ENCODE assay signal across 11 mouse cellular contexts in the genomic region with DNA sequence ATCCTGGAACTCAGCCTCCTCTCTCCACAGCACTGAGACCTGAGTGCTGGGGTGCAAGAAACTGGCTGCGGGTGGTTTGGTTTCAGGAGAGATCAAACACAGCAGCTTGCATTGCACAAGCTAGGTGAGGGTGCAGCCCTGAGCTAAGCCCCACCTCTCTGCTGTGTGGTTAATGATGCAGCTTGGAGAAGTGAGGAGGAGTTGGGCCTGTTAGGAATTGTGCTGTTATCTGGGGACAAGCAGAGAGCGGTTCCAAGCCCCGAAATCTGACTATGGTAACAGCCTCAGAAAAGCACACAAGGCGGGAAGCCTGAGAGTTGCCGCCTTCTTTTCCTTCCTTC.
DNase-seq lines count a peak whose midpoint lies in the region; ATAC-seq and TF ChIP-seq lines count a peak whose summit lies in the region.
"Had no signal": no experiment of that assay in that cellular context is flagged by ENCODE, and none has a peak within 500 bp of the region (broad histone marks: within the 10 kb centered on the region; RNA-seq: fewer than 3 reads in every experiment).

No protein-coding gene starts in this region.

- no peaks in the 10 kb centered on the region for H3K4me1 ChIP-seq in kidney, adult 2 months (ENCODE audit: control insufficient read depth, insufficient read depth, low read length)
- H3K4me1 ChIP-seq in intestine, postnatal 0 days (replicated peaks; ENCODE audit: control insufficient read depth, insufficient read depth, low read length), result no peaks in the 10 kb centered on the region
- H3K4me1 ChIP-seq in forebrain, embryonic 12.5 days, result peaks cover 18% of the 10 kb centered on the region

- H3K27me3 ChIP-seq in kidney, adult 2 months (replicated peaks; ENCODE audit: control insufficient read depth, insufficient read depth, low read length), result no peaks in the 10 kb centered on the region
- no peaks in the 10 kb centered on the region for H3K27me3 ChIP-seq in intestine, postnatal 0 days (replicated peaks; ENCODE audit: control insufficient read depth, insufficient read depth, low read length)
- no peaks in the 10 kb centered on the region for H3K27me3 ChIP-seq in forebrain, embryonic 12.5 days
- H3K27me3 ChIP-seq: CH12.LX; hindbrain, embryonic 13.5 days had no signal

- no peak for TF ChIP-seq POLR2A in kidney, adult 2 months (IDR thresholded peaks at IDR 0.05; ENCODE audit: low read depth, low read length)

- no peak for DNase-seq in kidney, adult 2 months
- DNase-seq in kidney, adult 11 months, result no peak
- peak; percentile 81 for DNase-seq in brain, adult 2 months (ENCODE audit: low read depth, low spot score)
- peak; percentile 20 for DNase-seq in lung, postnatal 25 days (ENCODE audit: low spot score)
- no peak for DNase-seq in thymus, postnatal 14 days
- DNase-seq in adrenal gland, postnatal 14 days, result no peak
- DNase-seq: forebrain, postnatal 0 days had no signal

- H3K4me2 ChIP-seq in intestine, postnatal 0 days (replicated peaks; ENCODE audit: low read depth), result 0 out of 2 replicates have a peak overlapping the region, but pooled peaks have one; percentile 9
- no peak overlapping the region for H3K4me2 ChIP-seq in forebrain, embryonic 12.5 days
- H3K4me2 ChIP-seq: hindbrain, embryonic 13.5 days had no signal

- TF ChIP-seq CTCF in kidney, adult 2 months (conservative IDR thresholded peaks at IDR 0.05; ENCODE audit: insufficient read depth, insufficient read length, low read depth, low read length), result 0 out of 2 replicates have a peak, but pooled peaks have one; percentile 4
- no peak for TF ChIP-seq CTCF in intestine, postnatal 0 days (IDR thresholded peaks at IDR 0.05; ENCODE audit: low read depth)

- H3K9me3 ChIP-seq in intestine, postnatal 0 days (ENCODE audit: control insufficient read depth), result no peaks in the 10 kb centered on the region
- no peaks in the 10 kb centered on the region for H3K9me3 ChIP-seq in forebrain, embryonic 12.5 days
- H3K9me3 ChIP-seq: hindbrain, embryonic 13.5 days had no signal

- H3K27ac ChIP-seq in kidney, adult 2 months (ENCODE audit: insufficient read depth, low read depth, low read length), result no peak overlapping the region
- H3K27ac ChIP-seq in intestine, postnatal 0 days (ENCODE audit: low read depth, low read length), result no peak overlapping the region
- H3K27ac ChIP-seq in forebrain, embryonic 12.5 days, result no peak overlapping the region
- H3K27ac ChIP-seq: hindbrain, embryonic 13.5 days had no signal

- ATAC-seq in intestine, postnatal 0 days, result peak; percentile 79
- ATAC-seq in forebrain, embryonic 12.5 days (ENCODE audit: low FRiP score), result no peak
- ATAC-seq: forebrain, postnatal 0 days had no signal

- 0 out of 2 replicates have a peak, but pooled peaks cover 1% of the 10 kb centered on the region for H3K36me3 ChIP-seq in kidney, adult 2 months (ENCODE audit: control insufficient read depth, insufficient read depth, low read length)
- H3K36me3 ChIP-seq in intestine, postnatal 0 days (ENCODE audit: control insufficient read depth, insufficient read depth), result 0 out of 2 replicates have a peak, but pooled peaks cover 5% of the 10 kb centered on the region
- peaks cover 3% of the 10 kb centered on the region; the same call in 1 of the 2 replicates for H3K36me3 ChIP-seq in forebrain, embryonic 12.5 days (replicated peaks)

- 69% methylated on average over 5 of the region's 5 CpGs for WGBS in kidney, adult 2 months
- 66% methylated on average over 5 of the region's 5 CpGs for WGBS in intestine, postnatal 0 days
- WGBS in forebrain, embryonic 12.5 days, result 94% methylated on average over 5 of the region's 5 CpGs

- H3K4me3 ChIP-seq in kidney, adult 2 months (ENCODE audit: insufficient read depth, low read depth, low read length), result no peak overlapping the region
- no peak overlapping the region for H3K4me3 ChIP-seq in intestine, postnatal 0 days (ENCODE audit: low read depth, low read length)
- H3K4me3 ChIP-seq in forebrain, embryonic 12.5 days (replicated peaks), result no peak overlapping the region
- H3K4me3 ChIP-seq: hindbrain, embryonic 13.5 days had no signal

- H3K9ac ChIP-seq in intestine, postnatal 0 days (ENCODE audit: low read depth, low read length), result no peak overlapping the region
- no peak overlapping the region for H3K9ac ChIP-seq in forebrain, embryonic 12.5 days
- H3K9ac ChIP-seq: forebrain, postnatal 0 days; hindbrain, embryonic 13.5 days had no signal

Comparison
In these comparisons a context has a peak if more than half of its experiments do, and no peak if none do; other contexts are left out.
1. DNase-seq: peak in brain, adult 2 months (single experiment) and lung, postnatal 25 days (single experiment); none in kidney, adult 2 months (single experiment), kidney, adult 11 months (single experiment), thymus, postnatal 14 days (single experiment) and adrenal gland, postnatal 14 days (single experiment).